Mouse (Mus musculus) stomach, postnatal 0 days (tissue): ENCODE results near the gene Ptprq. TPM values are rescaled to one million over a fixed set of nuclear protein-coding genes. Genes with fewer than 3 reads are reported as not detected.

Experiments
- ATAC-seq: fragments of 200-750 bp; cut with Nextera tagmentation; 2 replicates; pipeline ENCODE4 v1.8.0; 2017; ENCODE audit not compliant: low FRiP score, low TSS enrichment
- DNase-seq: peaks from one replicate; pipeline ENCODE4 v3.0.0-alpha.2; 2016; ENCODE audit warnings: low spot score
- H3K27ac ChIP-seq: fragments of 300-500 bp; sonication (generic); replicated peaks from 2 replicates; pipeline ENCODE4 v1.5.1; 2014; ENCODE audit warnings: mild to moderate bottlenecking, control low read depth
- H3K27me3 ChIP-seq: fragments of 300-500 bp; sonication (generic); 2 replicates; pipeline ENCODE4 v1.6.1; 2014; ENCODE audit warnings: low read length; ENCODE audit not compliant: control insufficient read depth, insufficient read depth
- H3K36me3 ChIP-seq: fragments of 300-500 bp; sonication (generic); 2 replicates; pipeline ENCODE4 v1.6.1; 2014; ENCODE audit warnings: low read length, mixed read lengths; ENCODE audit not compliant: control insufficient read depth, insufficient read depth
- H3K4me1 ChIP-seq: fragments of 300-500 bp; sonication (generic); replicated peaks from 2 replicates; pipeline ENCODE4 v1.6.1; 2014; ENCODE audit warnings: antibody characterized with exemption; ENCODE audit not compliant: control insufficient read depth, insufficient read depth
- H3K4me2 ChIP-seq: fragments of 300-500 bp; sonication (generic); replicated peaks from 2 replicates; pipeline ENCODE4 v1.6.1; 2014; ENCODE audit warnings: low read depth, mild to moderate bottlenecking, control low read depth, moderate library complexity
- H3K4me3 ChIP-seq: fragments of 300-500 bp; sonication (generic); 2 replicates; pipeline ENCODE4 v1.5.1; 2014; ENCODE audit warnings: low read depth, low read length, control low read depth
- H3K9ac ChIP-seq: fragments of 300-500 bp; sonication (generic); 2 replicates; pipeline ENCODE4 v1.6.1; 2014; ENCODE audit warnings: mild to moderate bottlenecking, low read length, control low read depth, mixed read lengths
- H3K9me3 ChIP-seq: fragments of 300-500 bp; sonication (generic); 2 replicates; pipeline ENCODE4 v1.6.1; 2016; ENCODE audit warnings: low read length; ENCODE audit not compliant: control insufficient read depth
- CTCF ChIP-seq: IDR thresholded peaks from 2 replicates; pipeline ENCODE4 v1.5.1; 2016; ENCODE audit warnings: antibody characterized with exemption, low read depth, mild to moderate bottlenecking, moderate library complexity
- EP300 ChIP-seq: optimal IDR thresholded peaks from 2 replicates; pipeline ENCODE3; 2016; ENCODE audit warnings: antibody characterized with exemption
- WGBS: fragments of 180-500 bp; shearing (Covaris S2); extraction: QIAGEN DNeasy Blood & Tissue Kit; methylation state at CpG from one replicate; pipeline ENCODE4 v1.1.7; 2014; 5-methylcytosine and 5-hydroxymethylcytosine counted together
- polyA plus RNA-seq: library from polyadenylated mRNA; unstranded; fragments of >200 nt; fragmentation: Nextera tagmentation; extraction: Ambion mirVana; gene quantifications from 2 replicates; pipeline ENCODE4 v1.2.1, GENCODE M21; 2015

Ptprq gene
- polyA plus RNA-seq, 1 experiment from 2014 or later: 0.02 TPM

GRCm38 (mm10) chr10:107704443-107704842 is 15.4 kb downstream of the Ptprq start:
- TF ChIP-seq CTCF (peak; percentile 75), EP300 (no peak)

DNA sequence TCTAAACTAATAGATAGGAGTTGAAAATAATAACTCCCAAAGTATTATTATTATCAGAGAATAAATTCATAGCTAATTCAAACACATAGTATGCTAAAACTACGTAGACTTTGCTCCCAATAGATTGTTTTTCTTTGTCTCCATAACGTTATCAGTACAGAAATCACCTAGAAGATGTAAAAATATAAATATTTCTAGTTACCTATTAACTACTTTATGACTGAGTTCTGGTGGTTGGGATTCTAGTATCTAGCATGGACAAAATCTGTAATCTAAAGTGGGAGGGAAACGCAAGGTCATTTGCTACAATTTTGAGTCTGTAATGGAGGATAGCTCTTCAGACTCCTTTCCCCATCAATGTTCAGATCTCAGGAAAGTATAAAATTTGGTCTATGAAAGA is 18.9 kb downstream of the Ptprq start:
- ATAC-seq: no peak
- WGBS: 76% methylated on average over 3 of the region's 3 CpGs

More at GRCm38 (mm10) chr10:107704443-107704842, 15.4 kb downstream of the Ptprq start:
- no peaks in the 10 kb centered on the region for H3K4me1 ChIP-seq
- no peak overlapping the region for H3K4me3 ChIP-seq
- H3K9me3 ChIP-seq: no peaks in the 10 kb centered on the region
- no peak overlapping the region for H3K9ac ChIP-seq
- 30% methylated on average over 3 of the region's 3 CpGs for WGBS
- H3K27me3 ChIP-seq: no peaks in the 10 kb centered on the region
- no peak for DNase-seq
- ATAC-seq: no peak
- H3K36me3 ChIP-seq: no peaks in the 10 kb centered on the region
- no peak overlapping the region for H3K27ac ChIP-seq
- H3K4me2 ChIP-seq: no peak overlapping the region

GRCm38 (mm10) chr10:107698716-107699115 is 21.1 kb downstream of the Ptprq start:
- no peak for DNase-seq
- ATAC-seq: no peak
- Histone ChIP-seq H3K9ac (no peak overlapping the region), H3K4me1 (no peaks in the 10 kb centered on the region), H3K36me3 (no peaks in the 10 kb centered on the region), H3K9me3 (no peaks in the 10 kb centered on the region), H3K27me3 (no peaks in the 10 kb centered on the region), H3K27ac (no peak overlapping the region), H3K4me3 (no peak overlapping the region), H3K4me2 (no peak overlapping the region)
- TF ChIP-seq CTCF (no peak), EP300 (no peak)
- WGBS: 74% methylated on average over 2 of the region's 2 CpGs

More for the DNA sequence above, 18.9 kb downstream of the Ptprq start:
- Histone ChIP-seq H3K9me3 (no peaks in the 10 kb centered on the region), H3K4me2 (no peak overlapping the region), H3K9ac (no peak overlapping the region), H3K27me3 (no peaks in the 10 kb centered on the region), H3K27ac (no peak overlapping the region), H3K4me3 (no peak overlapping the region), H3K4me1 (no peaks in the 10 kb centered on the region), H3K36me3 (no peaks in the 10 kb centered on the region)
- no peak for DNase-seq
- no peak for TF ChIP-seq CTCF
- no peak for TF ChIP-seq EP300

- no peak for DNase-seq
- 65% methylated on average over 5 of the region's 5 CpGs for WGBS
- no peaks in the 10 kb centered on the region for H3K36me3 ChIP-seq
- no peaks in the 10 kb centered on the region for H3K4me1 ChIP-seq
- TF ChIP-seq EP300 (no peak), CTCF (no peak)
- H3K4me2 ChIP-seq: no peak overlapping the region
- H3K9me3 ChIP-seq: no peaks in the 10 kb centered on the region
- no peak overlapping the region for H3K4me3 ChIP-seq
- no peak overlapping the region for H3K27ac ChIP-seq
- no peak overlapping the region for H3K9ac ChIP-seq
- no peak for ATAC-seq
- no peaks in the 10 kb centered on the region for H3K27me3 ChIP-seq
These were observed 22.7 kb downstream of the Ptprq start for GRCm38 (mm10) chr10:107697177-107697576.

- ATAC-seq (no peak), DNase-seq (no peak)
- H3K4me1 ChIP-seq: no peaks in the 10 kb centered on the region
- WGBS: 46% methylated on average over 6 of the region's 6 CpGs
- no peak overlapping the region for H3K4me3 ChIP-seq
- H3K4me2 ChIP-seq: no peak overlapping the region
- no peak overlapping the region for H3K9ac ChIP-seq
- H3K27me3 ChIP-seq: no peaks in the 10 kb centered on the region
- TF ChIP-seq EP300: no peak
- TF ChIP-seq CTCF: no peak
- no peak overlapping the region for H3K27ac ChIP-seq
- H3K9me3 ChIP-seq: no peaks in the 10 kb centered on the region
- H3K36me3 ChIP-seq: no peaks in the 10 kb centered on the region
These were observed 32.5 kb downstream of the Ptprq start for GRCm38 (mm10) chr10:107687382-107687781.

DNA sequence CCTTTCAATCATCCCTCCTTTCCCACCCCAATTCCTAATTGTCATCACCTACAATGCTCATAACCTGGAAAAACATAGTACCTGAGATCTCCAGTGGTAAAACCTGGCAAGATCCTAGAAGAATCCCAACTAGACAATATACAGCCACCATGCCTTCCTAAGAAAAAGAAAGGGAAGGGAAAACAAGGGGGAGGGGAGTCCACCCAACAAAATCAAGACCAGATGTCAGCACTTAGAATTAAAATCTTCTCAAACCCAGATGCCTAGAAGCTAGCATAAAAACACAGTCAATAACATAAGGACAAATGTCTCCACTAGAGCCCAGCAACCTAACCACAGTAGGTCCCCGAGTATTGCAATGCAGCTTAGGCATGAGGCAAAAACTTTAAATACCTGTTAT is 43.9 kb downstream of the Ptprq start:
- 66% methylated on average over 1 of the region's 1 CpGs for WGBS
- no peak overlapping the region for H3K4me2 ChIP-seq
- DNase-seq (no peak), ATAC-seq (no peak)
- H3K4me1 ChIP-seq: no peaks in the 10 kb centered on the region
- no peaks in the 10 kb centered on the region for H3K27me3 ChIP-seq
- no peak overlapping the region for H3K9ac ChIP-seq
- TF ChIP-seq EP300: no peak
- H3K36me3 ChIP-seq: no peaks in the 10 kb centered on the region
- H3K9me3 ChIP-seq: no peaks in the 10 kb centered on the region
- H3K27ac ChIP-seq: no peak overlapping the region
- no peak overlapping the region for H3K4me3 ChIP-seq
